ENCODE assay signal across 13 mouse cellular contexts in the genomic region with DNA sequence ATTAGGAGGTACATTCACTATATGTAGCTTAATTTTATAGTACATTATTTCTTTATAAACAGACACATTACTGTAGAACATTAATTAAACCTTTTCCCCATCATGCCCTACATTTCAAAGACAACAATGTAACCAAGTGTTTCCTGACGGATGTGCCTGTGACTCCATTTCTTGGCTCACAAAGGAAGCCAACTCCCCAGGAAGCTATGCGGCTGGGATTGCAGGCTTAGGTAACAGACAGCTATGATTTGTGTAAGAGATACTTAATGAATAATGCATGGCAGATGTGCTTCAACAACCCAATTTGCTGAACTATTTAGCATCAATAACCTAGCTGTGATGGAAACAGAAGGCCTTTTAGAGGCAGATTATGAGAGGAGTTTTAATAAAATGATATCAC.
DNase-seq lines count a peak whose midpoint lies in the region; ATAC-seq and TF ChIP-seq lines count a peak whose summit lies in the region.
"Had no signal": no experiment of that assay in that cellular context is flagged by ENCODE, and none has a peak within 500 bp of the region (broad histone marks: within the 10 kb centered on the region; RNA-seq: fewer than 3 reads in every experiment).

No protein-coding gene starts in this region.

- no peak overlapping the region for H3K4me3 ChIP-seq in hindbrain, embryonic 11.5 days (ENCODE audit: low read depth, low read length)
- no peak overlapping the region for H3K4me3 ChIP-seq in hindbrain, embryonic 10.5 days
- H3K4me3 ChIP-seq in midbrain, embryonic 13.5 days (replicated peaks): no peak overlapping the region
- no peak overlapping the region for H3K4me3 ChIP-seq in midbrain, embryonic 11.5 days (ENCODE audit: low read depth, low read length)
- H3K4me3 ChIP-seq in embryonic facial prominence, embryonic 14.5 days (ENCODE audit: low read depth, low read length): no peak overlapping the region
- no peak overlapping the region for H3K4me3 ChIP-seq in thymus, adult 2 months (ENCODE audit: control insufficient read depth, insufficient read depth, low read length)
- H3K4me3 ChIP-seq: megakaryocyte, embryonic 14.5 days had no signal

- no peak for DNase-seq in hindbrain, embryonic 11.5 days (ENCODE audit: low spot score)
- DNase-seq in hindbrain, embryonic 10.5 days (ENCODE audit: low spot score): no peak
- DNase-seq in midbrain, embryonic 11.5 days (ENCODE audit: low spot score, missing footprints): no peak
- peak; percentile 4 for DNase-seq in embryonic facial prominence, embryonic 14.5 days (ENCODE audit: low spot score)
- peak; percentile 15 for DNase-seq in retina, embryonic 14.5 days (ENCODE audit: low spot score)
- DNase-seq in thymus, adult 2 months: no peak
- DNase-seq: cerebellum, adult 9-10 months; gastrocnemius, postnatal 10 days had no signal

- no peak overlapping the region for H3K4me2 ChIP-seq in hindbrain, embryonic 11.5 days (replicated peaks; ENCODE audit: low read depth, low read length)
- no peak overlapping the region for H3K4me2 ChIP-seq in midbrain, embryonic 13.5 days (replicated peaks)
- H3K4me2 ChIP-seq in midbrain, embryonic 11.5 days: no peak overlapping the region
- H3K4me2 ChIP-seq in embryonic facial prominence, embryonic 14.5 days (ENCODE audit: low read depth, low read length): no peak overlapping the region

- no peak for TF ChIP-seq CTCF in thymus, adult 2 months (IDR thresholded peaks at IDR 0.05; ENCODE audit: borderline replicate concordance, control insufficient read depth, extremely low read depth, insufficient read depth, low read length, poor library complexity)

- WGBS in hindbrain, embryonic 11.5 days: 34% methylated on average over 2 of the region's 2 CpGs
- 33% methylated on average over 2 of the region's 2 CpGs for WGBS in hindbrain, embryonic 10.5 days
- WGBS in midbrain, embryonic 13.5 days: 21% methylated on average over 2 of the region's 2 CpGs
- 47% methylated on average over 2 of the region's 2 CpGs for WGBS in midbrain, embryonic 11.5 days
- 44% methylated on average over 2 of the region's 2 CpGs for WGBS in embryonic facial prominence, embryonic 14.5 days
- 90% methylated on average over 2 of the region's 2 CpGs for WGBS in thymus, adult 2 months

- ATAC-seq in hindbrain, embryonic 11.5 days (ENCODE audit: low FRiP score): peak; percentile 51; the same call in 1 of the 2 replicates
- ATAC-seq in midbrain, embryonic 13.5 days: peak; percentile 55; the same call in 1 of the 2 replicates
- ATAC-seq in midbrain, embryonic 11.5 days (ENCODE audit: low FRiP score): no peak
- ATAC-seq in embryonic facial prominence, embryonic 14.5 days (ENCODE audit: low read depth): no peak
- ATAC-seq: CD4-positive, CD25-positive, alpha-beta regulatory T cell, adult 4 months had no signal

- TF ChIP-seq POLR2A in thymus, adult 2 months (IDR thresholded peaks at IDR 0.05; ENCODE audit: control insufficient read depth, extremely low read depth, insufficient read depth, low read length, poor library complexity): no peak

- H3K36me3 ChIP-seq in hindbrain, embryonic 11.5 days (ENCODE audit: control insufficient read depth, insufficient read depth, low read length): no peaks in the 10 kb centered on the region
- H3K36me3 ChIP-seq in hindbrain, embryonic 10.5 days: no peaks in the 10 kb centered on the region
- H3K36me3 ChIP-seq in midbrain, embryonic 13.5 days: no peaks in the 10 kb centered on the region
- no peaks in the 10 kb centered on the region for H3K36me3 ChIP-seq in midbrain, embryonic 11.5 days (ENCODE audit: control insufficient read depth, insufficient read depth, low read length)
- no peaks in the 10 kb centered on the region for H3K36me3 ChIP-seq in embryonic facial prominence, embryonic 14.5 days (ENCODE audit: control insufficient read depth, insufficient read depth, low read length)
- H3K36me3 ChIP-seq in thymus, adult 2 months (ENCODE audit: control insufficient read depth, insufficient read depth, low read length): no peaks in the 10 kb centered on the region

- H3K27ac ChIP-seq in hindbrain, embryonic 11.5 days (ENCODE audit: low read depth, low read length): no peak overlapping the region
- H3K27ac ChIP-seq in hindbrain, embryonic 10.5 days: no peak overlapping the region
- H3K27ac ChIP-seq in midbrain, embryonic 13.5 days: no peak overlapping the region
- no peak overlapping the region for H3K27ac ChIP-seq in midbrain, embryonic 11.5 days (ENCODE audit: low read depth, low read length)
- H3K27ac ChIP-seq in embryonic facial prominence, embryonic 14.5 days (replicated peaks; ENCODE audit: low read depth, low read length): no peak overlapping the region
- no peak overlapping the region for H3K27ac ChIP-seq in thymus, adult 2 months (ENCODE audit: control insufficient read depth, insufficient read depth, low read length)
- H3K27ac ChIP-seq: liver, embryonic 14.5 days; stomach, postnatal 0 days had no signal

- no peaks in the 10 kb centered on the region for H3K27me3 ChIP-seq in hindbrain, embryonic 11.5 days (ENCODE audit: control insufficient read depth, insufficient read depth, low read length)
- H3K27me3 ChIP-seq in hindbrain, embryonic 10.5 days (ENCODE audit: insufficient read depth, poor library complexity, severe bottlenecking): no peaks in the 10 kb centered on the region
- H3K27me3 ChIP-seq in midbrain, embryonic 13.5 days: no peaks in the 10 kb centered on the region
- H3K27me3 ChIP-seq in midbrain, embryonic 11.5 days (ENCODE audit: control insufficient read depth, insufficient read depth, low read length): no peaks in the 10 kb centered on the region
- H3K27me3 ChIP-seq in embryonic facial prominence, embryonic 14.5 days (replicated peaks; ENCODE audit: control insufficient read depth, insufficient read depth, low read length): no peaks in the 10 kb centered on the region
- no peaks in the 10 kb centered on the region for H3K27me3 ChIP-seq in thymus, adult 2 months (ENCODE audit: control insufficient read depth, insufficient read depth, low read length)
- H3K27me3 ChIP-seq: megakaryocyte, embryonic 14.5 days had no signal

- H3K4me1 ChIP-seq in hindbrain, embryonic 11.5 days (replicated peaks; ENCODE audit: control insufficient read depth, insufficient read depth, low read length): no peaks in the 10 kb centered on the region
- no peaks in the 10 kb centered on the region for H3K4me1 ChIP-seq in hindbrain, embryonic 10.5 days (replicated peaks)
- H3K4me1 ChIP-seq in midbrain, embryonic 13.5 days (replicated peaks): no peaks in the 10 kb centered on the region
- H3K4me1 ChIP-seq in midbrain, embryonic 11.5 days (ENCODE audit: control insufficient read depth, insufficient read depth, low read length): no peaks in the 10 kb centered on the region
- no peaks in the 10 kb centered on the region for H3K4me1 ChIP-seq in embryonic facial prominence, embryonic 14.5 days (ENCODE audit: control insufficient read depth, insufficient read depth, low read length)
- no peaks in the 10 kb centered on the region for H3K4me1 ChIP-seq in thymus, adult 2 months (replicated peaks; ENCODE audit: control insufficient read depth, insufficient read depth, low read length)
- H3K4me1 ChIP-seq: megakaryocyte, embryonic 14.5 days had no signal

- H3K9ac ChIP-seq in hindbrain, embryonic 11.5 days (ENCODE audit: low read depth, low read length): no peak overlapping the region
- H3K9ac ChIP-seq in midbrain, embryonic 13.5 days (replicated peaks): no peak overlapping the region
- no peak overlapping the region for H3K9ac ChIP-seq in midbrain, embryonic 11.5 days (ENCODE audit: low read length)
- no peak overlapping the region for H3K9ac ChIP-seq in embryonic facial prominence, embryonic 14.5 days (ENCODE audit: low read depth, low read length)
- H3K9ac ChIP-seq: liver, embryonic 14.5 days had no signal

- H3K9me3 ChIP-seq in hindbrain, embryonic 11.5 days (ENCODE audit: control insufficient read depth, low read length): no peaks in the 10 kb centered on the region
- no peaks in the 10 kb centered on the region for H3K9me3 ChIP-seq in hindbrain, embryonic 10.5 days
- H3K9me3 ChIP-seq in midbrain, embryonic 13.5 days: no peaks in the 10 kb centered on the region
- no peaks in the 10 kb centered on the region for H3K9me3 ChIP-seq in midbrain, embryonic 11.5 days (ENCODE audit: control insufficient read depth, low read length)
- H3K9me3 ChIP-seq in embryonic facial prominence, embryonic 14.5 days (ENCODE audit: control insufficient read depth, low read length): no peaks in the 10 kb centered on the region

Comparison
In these comparisons a context has a peak if more than half of its experiments do, and no peak if none do; other contexts are left out.
1. ATAC-seq: peak in hindbrain, embryonic 11.5 days (single experiment) and midbrain, embryonic 13.5 days (single experiment); none in midbrain, embryonic 11.5 days (single experiment) and embryonic facial prominence, embryonic 14.5 days (single experiment).
2. DNase-seq: peak in embryonic facial prominence, embryonic 14.5 days (single experiment) and retina, embryonic 14.5 days (single experiment); none in hindbrain, embryonic 11.5 days (single experiment), hindbrain, embryonic 10.5 days (single experiment), midbrain, embryonic 11.5 days (single experiment) and thymus, adult 2 months (single experiment).